Mouse (Mus musculus) intestine, embryonic 14.5 days (tissue): ENCODE results near the gene Gm8909. TPM values are rescaled to one million over a fixed set of nuclear protein-coding genes. Genes with fewer than 3 reads are reported as not detected.
"Not testable (repeated sequence)": the region's sequence is repeated elsewhere in the genome, so short reads cannot be mapped to it uniquely, and the experiment has no call there.

Experiments
- ATAC-seq: fragments of 200-750 bp; cut with Nextera tagmentation; replicated peaks from 2 replicates; pipeline ENCODE4 v1.8.0; 2017; ENCODE audit warnings: low read depth, moderate number of reproducible peaks, moderate TSS enrichment, moderate library complexity; ENCODE audit not compliant: low FRiP score, low TSS enrichment
- DNase-seq: peaks from one replicate; pipeline ENCODE4 v3.0.0-alpha.2; 2018; ENCODE audit warnings: low spot score
- H3K27ac ChIP-seq: fragments of 300-500 bp; sonication (generic); 2 replicates; pipeline ENCODE4 v1.5.1; 2014; ENCODE audit warnings: low read depth, mild to moderate bottlenecking, control low read depth
- H3K27me3 ChIP-seq: fragments of 300-500 bp; sonication (generic); replicated peaks from 2 replicates; pipeline ENCODE4 v1.6.1; 2014; ENCODE audit warnings: low read length, control low read depth; ENCODE audit not compliant: control insufficient read depth, insufficient read depth
- H3K36me3 ChIP-seq: fragments of 300-500 bp; sonication (generic); 2 replicates; pipeline ENCODE4 v1.6.1; 2014; ENCODE audit warnings: low read length, control low read depth; ENCODE audit not compliant: control insufficient read depth, insufficient read depth
- H3K4me1 ChIP-seq: fragments of 300-500 bp; sonication (generic); replicated peaks from 2 replicates; pipeline ENCODE4 v1.6.1; 2014; ENCODE audit warnings: low read length, control low read depth, mixed read lengths; ENCODE audit not compliant: control insufficient read depth, insufficient read depth
- H3K4me2 ChIP-seq: fragments of 300-500 bp; sonication (generic); 2 replicates; pipeline ENCODE4 v1.6.1; 2014; ENCODE audit warnings: low read length
- H3K4me3 ChIP-seq: fragments of 300-500 bp; sonication (generic); 2 replicates; pipeline ENCODE4 v1.5.1; 2014; ENCODE audit warnings: low read depth, low read length, control low read depth, mixed read lengths
- H3K9ac ChIP-seq: fragments of 300-500 bp; sonication (generic); 2 replicates; pipeline ENCODE4 v1.6.1; 2014; ENCODE audit warnings: mild to moderate bottlenecking, low read length
- H3K9me3 ChIP-seq: fragments of 300-500 bp; sonication (generic); 2 replicates; pipeline ENCODE4 v1.6.1; 2016; ENCODE audit warnings: low read length, control low read depth; ENCODE audit not compliant: control insufficient read depth
- WGBS: fragments of 180-500 bp; shearing (Covaris S2); extraction: QIAGEN DNeasy Blood & Tissue Kit; methylation state at CpG from one replicate; pipeline ENCODE4 v1.1.7; 2014; 5-methylcytosine and 5-hydroxymethylcytosine counted together
- polyA plus RNA-seq: library from polyadenylated mRNA; unstranded; fragments of >200 nt; fragmentation: Nextera tagmentation; extraction: Ambion mirVana; gene quantifications from 2 replicates; pipeline ENCODE4 v1.2.1, GENCODE M21; 2014

The Gm8909 gene
- polyA plus RNA-seq, 1 experiment from 2014 or later, result not detected

DNA sequence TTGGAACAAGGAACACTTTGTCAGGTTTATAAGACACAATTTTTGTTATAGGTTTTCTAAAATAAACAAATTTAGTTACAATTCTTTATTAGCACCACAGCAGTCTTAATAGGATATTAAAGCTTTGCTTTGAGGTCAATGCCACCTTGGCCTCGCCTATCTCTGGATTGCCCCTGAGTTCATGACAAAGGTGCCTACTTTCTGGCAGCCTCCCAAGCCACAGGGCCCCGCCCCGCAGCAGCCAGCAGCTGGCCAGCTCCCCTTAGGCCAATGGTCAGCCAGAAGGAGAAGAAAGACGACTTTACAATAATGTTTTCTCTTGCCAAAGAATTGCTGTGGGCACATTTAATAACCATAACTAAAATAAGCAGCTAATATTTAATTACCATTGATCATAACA is 17.1 kb downstream of the Gm8909 start:
- not testable (repeated sequence) for H3K4me1 ChIP-seq, ATAC-seq, H3K36me3 ChIP-seq, H3K9me3 ChIP-seq, H3K4me2 ChIP-seq, H3K27ac ChIP-seq, H3K9ac ChIP-seq, H3K4me3 ChIP-seq, DNase-seq
- WGBS, result 46% methylated on average over 4 of the region's 4 CpGs
- peaks cover 43% of the 10 kb centered on the region for H3K27me3 ChIP-seq

DNA sequence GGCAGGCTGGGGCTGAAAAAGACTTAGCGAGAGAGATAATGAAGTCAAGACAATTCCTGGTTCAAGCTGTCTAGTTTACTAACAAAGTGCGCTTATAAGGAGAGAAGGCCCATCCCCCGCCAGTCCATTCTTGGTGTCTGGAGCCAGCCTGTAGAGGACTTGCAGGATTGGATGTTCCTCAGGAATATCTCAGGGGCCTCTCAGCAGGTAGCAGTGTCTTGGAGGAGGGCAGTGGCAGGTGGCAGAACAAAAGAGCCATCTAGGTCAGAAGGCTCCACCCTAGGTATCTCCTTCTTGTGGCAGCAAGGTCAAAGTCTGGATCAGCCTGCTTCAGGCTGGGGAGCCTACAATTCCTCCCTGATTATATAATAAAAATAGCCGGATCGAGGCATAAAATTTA is 19.9 kb downstream of the Gm8909 start:
- not testable (repeated sequence) for H3K4me2 ChIP-seq, ATAC-seq, H3K9me3 ChIP-seq, H3K4me3 ChIP-seq, H3K36me3 ChIP-seq, H3K9ac ChIP-seq, H3K27ac ChIP-seq, H3K4me1 ChIP-seq
- WGBS, result 83% methylated on average over 5 of the region's 5 CpGs
- H3K27me3 ChIP-seq, result peaks cover 45% of the 10 kb centered on the region
- DNase-seq, result peak; percentile 44

- not testable (repeated sequence) for H3K4me3 ChIP-seq, H3K4me1 ChIP-seq, ATAC-seq, H3K9me3 ChIP-seq, H3K4me2 ChIP-seq, H3K27ac ChIP-seq, H3K36me3 ChIP-seq, DNase-seq, H3K9ac ChIP-seq
- WGBS, result 72% methylated on average over 1 of the region's 1 CpGs
- H3K27me3 ChIP-seq, result peaks cover 52% of the 10 kb centered on the region
Measured at GRCm38 (mm10) chr17:36146937-36147336, 21.4 kb downstream of the Gm8909 start.

GRCm38 (mm10) chr17:36145861-36146156 is 22.5 kb downstream of the Gm8909 start:
- H3K27me3 ChIP-seq, result peaks cover 59% of the 10 kb centered on the region

DNA sequence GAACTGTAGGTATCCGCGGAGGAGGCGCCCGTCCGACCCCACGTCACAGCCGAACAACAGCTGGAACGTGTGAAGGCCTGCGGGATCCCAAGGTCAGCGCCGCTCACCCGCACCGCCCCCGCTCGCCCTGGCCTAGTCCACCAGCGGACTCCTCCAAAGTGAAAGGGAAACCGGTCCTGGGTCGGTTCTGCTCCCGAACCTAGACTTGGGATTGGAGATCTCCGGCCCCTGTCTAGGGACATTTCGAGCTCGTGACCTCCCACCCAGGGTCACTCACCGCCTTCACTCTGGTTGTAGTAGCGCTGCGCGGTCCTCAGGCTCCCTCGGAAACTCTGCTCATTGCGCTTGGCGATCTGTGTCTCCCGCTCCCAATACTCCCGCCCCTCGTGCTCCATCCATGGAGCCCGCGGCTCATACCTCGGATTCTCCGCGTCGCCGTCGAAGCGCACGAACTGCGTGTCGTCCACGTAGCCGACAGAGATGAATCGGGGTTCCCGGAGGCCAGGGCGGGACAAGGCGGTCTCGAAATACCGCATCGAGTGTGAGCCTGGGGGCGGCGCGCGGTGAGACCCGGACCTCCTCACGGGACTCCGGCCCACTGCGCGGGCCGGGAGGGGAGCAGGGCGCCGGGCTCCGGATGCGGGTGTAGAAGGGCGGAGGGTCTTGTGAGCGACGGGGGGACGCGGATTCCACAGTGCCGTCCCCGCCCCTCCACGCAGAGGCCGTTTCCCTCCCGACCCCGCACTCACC is 23.1 kb downstream of the Gm8909 start:
- Histone ChIP-seq H3K4me3 (peak overlapping the region; percentile 37), H3K9me3 (no peaks in the 10 kb centered on the region), H3K36me3 (no peaks in the 10 kb centered on the region), H3K4me1 (0 out of 2 replicates have a peak, but pooled peaks cover 3% of the 10 kb centered on the region), H3K4me2 (peak overlapping the region; percentile 50), H3K9ac (0 out of 2 replicates have a peak overlapping the region, but pooled peaks have one; percentile 5), H3K27me3 (peaks cover 58% of the 10 kb centered on the region), H3K27ac (no peak overlapping the region)
- DNase-seq (peak; percentile 67), ATAC-seq (peak; percentile 58; the same call in 1 of the 2 replicates)
- WGBS, result 3% methylated on average over 72 of the region's 78 CpGs

More at GRCm38 (mm10) chr17:36145861-36146156, 22.5 kb downstream of the Gm8909 start:
- H3K9ac ChIP-seq, H3K27ac ChIP-seq, H3K36me3 ChIP-seq, DNase-seq, H3K9me3 ChIP-seq, H3K4me1 ChIP-seq, ATAC-seq: not testable (repeated sequence)
- Histone ChIP-seq H3K4me3 (peak overlapping the region; percentile 37), H3K4me2 (peak overlapping the region; percentile 50)
- WGBS, result 2% methylated on average over 7 of the region's 13 CpGs

- not testable (repeated sequence) for H3K4me3 ChIP-seq, H3K9ac ChIP-seq, H3K4me1 ChIP-seq, ATAC-seq, H3K36me3 ChIP-seq, H3K9me3 ChIP-seq, DNase-seq, H3K27ac ChIP-seq, H3K4me2 ChIP-seq
- 72% methylated on average over 1 of the region's 1 CpGs for WGBS
- H3K27me3 ChIP-seq, result peaks cover 16% of the 10 kb centered on the region; the same call in 1 of the 2 replicates
Measured at GRCm38 (mm10) chr17:36136299-36136848, 32.0 kb downstream of the Gm8909 start.

DNA sequence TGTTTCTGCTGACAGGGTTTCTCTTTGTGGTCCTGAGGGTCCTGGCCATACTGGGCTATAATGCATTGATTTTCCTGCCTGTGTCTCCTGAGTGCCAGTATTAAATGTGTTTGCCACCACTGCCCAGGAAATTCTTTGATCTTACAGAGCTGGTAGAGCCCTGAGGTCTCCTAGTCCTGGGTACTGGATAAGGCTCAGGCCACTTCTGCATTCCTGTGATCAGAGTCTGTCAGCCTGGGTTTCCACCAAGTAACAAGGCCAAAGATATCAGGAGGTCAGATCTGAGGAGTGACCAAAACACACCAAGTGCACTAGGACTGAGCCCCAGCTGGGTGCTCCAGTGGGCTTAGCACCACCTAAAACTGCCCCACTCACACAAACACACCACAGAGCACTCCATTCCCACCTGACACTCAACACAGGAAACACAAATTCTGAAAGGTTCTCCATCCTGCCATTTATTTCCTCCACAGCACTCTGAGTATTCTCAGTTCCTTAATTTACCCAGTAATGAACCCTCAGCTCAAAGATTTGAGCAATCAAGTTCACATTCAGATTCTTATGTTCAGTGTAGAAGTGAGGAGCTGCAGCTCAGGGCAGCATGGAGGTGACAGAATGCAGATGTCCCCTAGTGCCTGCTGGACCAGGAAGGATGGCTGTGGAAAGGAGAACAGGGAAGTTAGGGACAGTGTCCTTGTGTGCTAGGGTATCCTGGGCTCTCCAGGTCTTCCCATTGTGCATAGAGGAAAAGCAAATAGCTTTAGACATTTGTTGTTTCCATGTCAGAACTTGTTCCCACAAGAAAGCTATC is 32.7 kb downstream of the Gm8909 start:
- H3K9me3 ChIP-seq, H3K4me1 ChIP-seq, DNase-seq, H3K9ac ChIP-seq, H3K27ac ChIP-seq, H3K4me3 ChIP-seq, H3K4me2 ChIP-seq, H3K36me3 ChIP-seq, ATAC-seq: not testable (repeated sequence)
- peaks cover 10% of the 10 kb centered on the region; the same call in 1 of the 2 replicates for H3K27me3 ChIP-seq

- H3K4me1 ChIP-seq, result no peaks in the 10 kb centered on the region
- no peak overlapping the region for H3K4me2 ChIP-seq
- 71% methylated on average over 5 of the region's 5 CpGs for WGBS
- H3K27ac ChIP-seq, result no peak overlapping the region
- H3K9me3 ChIP-seq, result no peaks in the 10 kb centered on the region
- no peaks in the 10 kb centered on the region for H3K36me3 ChIP-seq
- no peak overlapping the region for H3K9ac ChIP-seq
- H3K27me3 ChIP-seq, result no peaks in the 10 kb centered on the region
- no peak for ATAC-seq
- no peak overlapping the region for H3K4me3 ChIP-seq
- DNase-seq, result no peak
Measured at GRCm38 (mm10) chr17:36131516-36132265, 36.6 kb downstream of the Gm8909 start.
